Mouse (Mus musculus) heart, adult 2 months (tissue): ENCODE measurements around the gene Unc79. TPM values are rescaled to one million over a fixed set of nuclear protein-coding genes. Genes with fewer than 3 reads are reported as not detected.
A peak's percentile ranks its signal among the peaks of the same experiment; 100 is the strongest.

Experiments used
- DNase-seq, 2 experiments: peaks; one replicate each; pipeline ENCODE4 v3.0.0; 2021
- H3K27ac ChIP-seq: fragments of 200-600 bp; 2 replicates; pipeline ENCODE4 v1.8.1; 2022
- H3K27me3 ChIP-seq: fragments of 200-500 bp; 2 replicates; pipeline ENCODE4 v1.6.1; 2012; ENCODE audit warnings: mild to moderate bottlenecking, low read length, inconsistent platforms, mixed read lengths; ENCODE audit not compliant: control insufficient read depth, insufficient read depth
- H3K36me3 ChIP-seq: fragments of 200-500 bp; 2 replicates; pipeline ENCODE4 v1.6.1; 2012; ENCODE audit warnings: low read length, inconsistent platforms; ENCODE audit not compliant: control insufficient read depth, insufficient read depth
- H3K4me1 ChIP-seq: fragments of 200-500 bp; 2 replicates; pipeline ENCODE4 v1.6.1; 2011; ENCODE audit warnings: low read length; ENCODE audit not compliant: control insufficient read depth, insufficient read depth
- H3K4me3 ChIP-seq: fragments of 200-600 bp; 2 replicates; pipeline ENCODE4 v1.8.1; 2022
- H3K79me2 ChIP-seq: fragments of 200-500 bp; replicated peaks from 2 replicates; pipeline ENCODE4 v1.6.1; 2012; ENCODE audit warnings: mild to moderate bottlenecking, inconsistent platforms, low read length, moderate library complexity, mixed read lengths; ENCODE audit not compliant: control insufficient read depth, insufficient read depth
- H3K9ac ChIP-seq: fragments of 200-500 bp; 2 replicates; pipeline ENCODE4 v1.6.1; 2012; ENCODE audit warnings: low read depth, mild to moderate bottlenecking, control low read depth, inconsistent platforms, low read length, mixed read lengths
- CTCF ChIP-seq: fragments of 200-600 bp; IDR thresholded peaks from 2 replicates; pipeline ENCODE4 v1.8.1; 2022; ENCODE audit warnings: antibody characterized with exemption, mild to moderate bottlenecking, moderate library complexity
- EP300 ChIP-seq: fragments of 200-500 bp; IDR thresholded peaks from 2 replicates; pipeline ENCODE4 v1.6.1; 2011; ENCODE audit warnings: low read depth, low read length, control low read depth; ENCODE audit not compliant: insufficient read depth
- POLR2A ChIP-seq: fragments of 200-500 bp; IDR thresholded peaks from 2 replicates; pipeline ENCODE4 v1.6.1; 2011; ENCODE audit warnings: mild to moderate bottlenecking, low read depth, low read length, control low read depth; ENCODE audit not compliant: insufficient read depth
- WGBS: fragments of 180-500 bp; shearing (Covaris S2); methylation state at CpG from one replicate; pipeline ENCODE4 v1.1.7; 2018; 5-methylcytosine and 5-hydroxymethylcytosine counted together
- intact Hi-C: fragments of 180-260 bp; cut with DNase I; formaldehyde crosslinking; loops from one replicate; pipeline ENCODE4 v1.15.1; 2025
- polyA plus RNA-seq: library from polyadenylated mRNA; depleted of rRNA; stranded (reverse); fragments of >200 nt; gene quantifications from 2 replicates; pipeline ENCODE4 v1.2.3, GENCODE M21; 2012
- total RNA-seq, 2 experiments: library from RNA; stranded (reverse); gene quantifications; 2 replicates each; pipeline ENCODE4 v1.2.3; 2021

The Unc79 gene
- total and polyA plus RNA-seq, 3 experiments: 0.05 to 0.20 (median 0.05) TPM

DNA sequence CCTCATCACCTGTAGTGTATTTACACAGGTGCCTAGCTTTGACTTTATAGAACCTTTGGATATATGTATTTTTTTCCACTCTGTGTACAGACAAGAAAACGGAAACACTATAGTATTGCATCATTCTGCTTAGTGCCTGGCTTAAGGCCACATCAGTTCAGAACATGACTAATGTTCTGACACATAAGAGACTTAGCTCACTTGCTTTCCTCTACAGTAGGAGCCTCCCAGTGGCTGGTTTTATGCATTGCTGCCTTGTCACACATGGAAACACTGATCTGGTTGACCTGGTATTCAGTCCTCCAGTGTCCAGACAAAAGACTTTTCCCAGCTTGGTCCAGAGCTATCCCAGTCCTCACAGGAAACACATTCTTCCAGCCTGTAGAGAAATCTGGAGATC, 150.5 kb downstream of the Unc79 start:
- 31% methylated on average over 1 of the region's 1 CpGs for WGBS
- TF ChIP-seq POLR2A (no peak), CTCF (peak; percentile 42), EP300 (no peak)
- no peak for DNase-seq
- H3K9ac ChIP-seq: no peak overlapping the region
- H3K27ac ChIP-seq: no peak overlapping the region
- H3K79me2 ChIP-seq: no peaks in the 10 kb centered on the region
- intact Hi-C loops: no loop called here
- 0 out of 2 replicates have a peak, but pooled peaks cover 2% of the 10 kb centered on the region for H3K27me3 ChIP-seq
- H3K36me3 ChIP-seq: no peaks in the 10 kb centered on the region
- no peaks in the 10 kb centered on the region for H3K4me1 ChIP-seq
- H3K4me3 ChIP-seq: no peak overlapping the region

DNA sequence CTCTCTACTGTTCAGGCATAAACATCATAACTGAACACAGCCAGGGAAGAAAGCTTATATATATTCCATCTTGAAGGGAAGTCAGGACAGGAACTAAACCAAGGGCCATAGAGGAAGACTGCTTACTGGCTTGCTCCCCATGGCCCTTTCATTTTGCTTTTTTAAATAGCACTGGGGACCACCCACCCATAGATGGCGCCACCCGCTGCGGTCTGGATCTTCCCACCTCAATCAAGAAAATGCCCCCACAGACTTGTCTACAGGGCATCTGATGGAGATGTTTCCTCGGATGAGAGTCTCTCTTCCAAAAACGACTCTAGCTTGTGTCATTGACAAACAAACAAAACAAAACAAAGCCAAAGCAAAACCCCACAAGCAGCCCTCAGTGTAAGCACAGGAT, 151.4 kb downstream of the Unc79 start:
- TF ChIP-seq CTCF (peak; percentile 19), POLR2A (no peak)
- intact Hi-C loops: no loop called here
- Histone ChIP-seq H3K4me1 (no peaks in the 10 kb centered on the region), H3K79me2 (no peaks in the 10 kb centered on the region), H3K27ac (no peak overlapping the region), H3K27me3 (0 out of 2 replicates have a peak, but pooled peaks cover 2% of the 10 kb centered on the region), H3K9ac (no peak overlapping the region), H3K4me3 (no peak overlapping the region), H3K36me3 (no peaks in the 10 kb centered on the region)
- DNase-seq: no peak
- WGBS: 62% methylated on average over 5 of the region's 5 CpGs

DNA sequence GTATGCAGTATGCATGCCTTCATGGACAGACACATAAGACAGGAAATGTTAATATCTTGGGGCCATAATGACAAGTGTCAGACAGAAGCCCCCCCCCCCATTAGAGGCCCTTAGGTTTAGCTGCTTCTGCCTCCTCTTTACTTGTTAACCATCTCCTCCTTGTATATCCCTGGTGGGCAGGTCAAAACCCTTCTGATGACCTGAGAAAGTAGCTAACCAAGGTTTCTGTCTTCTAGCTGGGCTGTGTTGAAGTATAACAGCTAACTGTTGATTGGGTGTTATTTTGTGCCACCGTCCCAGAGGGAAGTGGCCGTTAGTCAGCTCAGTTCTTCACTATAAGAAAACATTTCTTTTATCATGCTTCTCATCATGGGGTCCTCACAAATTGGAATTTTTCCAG, 154.4 kb downstream of the Unc79 start:
- Histone ChIP-seq H3K4me3 (no peak overlapping the region), H3K27ac (no peak overlapping the region), H3K4me1 (no peaks in the 10 kb centered on the region), H3K9ac (no peak overlapping the region), H3K79me2 (no peaks in the 10 kb centered on the region), H3K27me3 (0 out of 2 replicates have a peak, but pooled peaks cover 2% of the 10 kb centered on the region), H3K36me3 (no peaks in the 10 kb centered on the region)
- no peak for DNase-seq
- WGBS: 57% methylated on average over 2 of the region's 2 CpGs
- intact Hi-C loops: no loop called here
- TF ChIP-seq EP300 (no peak), POLR2A (no peak), CTCF (no peak)

DNA sequence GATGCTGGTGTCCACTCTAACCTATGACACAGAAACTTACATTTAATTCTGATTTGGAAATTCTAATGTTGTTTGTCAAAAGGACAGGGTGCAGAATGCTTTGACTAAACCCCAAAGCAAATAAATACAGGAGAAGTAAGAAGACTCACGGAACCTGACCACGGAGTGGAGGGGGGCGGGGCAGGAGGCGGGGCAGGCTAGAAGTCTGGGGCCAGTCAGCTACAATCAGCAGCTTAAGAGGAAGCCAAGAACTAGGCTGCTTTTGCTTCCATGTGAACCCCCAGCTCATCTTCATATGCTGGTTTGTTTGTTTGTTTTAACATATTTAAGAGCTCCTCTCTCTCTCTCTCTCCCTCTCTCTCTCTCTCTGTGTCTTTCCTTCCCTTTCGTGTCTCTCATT, 154.9 kb downstream of the Unc79 start:
- DNase-seq: no peak
- intact Hi-C loops: no loop called here
- Histone ChIP-seq H3K4me1 (no peaks in the 10 kb centered on the region), H3K36me3 (no peaks in the 10 kb centered on the region), H3K27ac (no peak overlapping the region), H3K9ac (no peak overlapping the region), H3K79me2 (no peaks in the 10 kb centered on the region), H3K4me3 (no peak overlapping the region), H3K27me3 (0 out of 2 replicates have a peak, but pooled peaks cover 2% of the 10 kb centered on the region)
- TF ChIP-seq POLR2A (no peak), EP300 (no peak), CTCF (no peak)
- WGBS: 16% methylated on average over 5 of the region's 5 CpGs

DNA sequence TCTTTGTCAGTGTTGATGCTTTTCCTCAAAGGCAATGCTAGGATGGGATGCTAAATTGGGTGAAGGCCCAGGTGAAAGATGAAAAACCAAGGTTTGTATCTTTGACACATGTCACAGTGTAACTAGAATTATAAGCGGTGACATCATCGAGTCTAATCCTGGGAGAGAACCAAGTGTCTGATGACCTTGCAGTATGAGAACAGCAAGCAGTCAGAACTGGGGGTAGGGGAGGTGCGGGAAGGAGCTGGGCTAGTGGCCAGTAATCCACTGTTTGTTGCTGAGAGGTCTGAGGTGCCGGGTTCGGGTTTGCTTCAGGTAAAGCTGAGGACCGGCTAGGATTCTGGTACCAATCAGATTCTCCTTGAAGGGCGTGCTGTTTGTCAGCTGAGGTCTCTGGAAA, 160.6 kb downstream of the Unc79 start:
- Histone ChIP-seq H3K4me3 (no peak overlapping the region), H3K4me1 (no peaks in the 10 kb centered on the region), H3K27ac (no peak overlapping the region), H3K27me3 (no peaks in the 10 kb centered on the region), H3K36me3 (no peaks in the 10 kb centered on the region), H3K79me2 (no peaks in the 10 kb centered on the region), H3K9ac (no peak overlapping the region)
- intact Hi-C loops: no loop called here
- 70% methylated on average over 7 of the region's 7 CpGs for WGBS
- no peak for DNase-seq
- no peak for TF ChIP-seq CTCF
- TF ChIP-seq POLR2A: no peak
- no peak for TF ChIP-seq EP300

DNA sequence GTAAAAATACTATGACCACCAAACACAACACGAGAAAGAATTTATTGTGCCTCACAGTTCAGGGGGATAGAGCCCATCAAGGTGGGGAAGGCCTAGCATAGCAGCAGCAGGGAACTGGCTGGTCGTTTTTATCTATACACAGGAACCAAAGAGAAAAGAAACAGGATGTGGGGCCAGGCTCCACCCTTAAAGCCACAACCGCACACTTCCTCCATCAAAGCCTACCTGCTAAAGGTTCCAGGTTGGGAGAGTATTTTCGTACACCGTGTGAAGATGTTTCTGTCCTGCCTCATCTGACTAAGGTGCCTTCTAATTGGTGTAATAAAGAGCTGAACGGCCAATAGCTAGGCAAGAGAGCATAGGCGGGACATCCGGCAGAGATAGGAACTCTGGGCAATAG, 168.0 kb downstream of the Unc79 start:
- WGBS: 74% methylated on average over 8 of the region's 8 CpGs
- TF ChIP-seq EP300 (no peak), CTCF (no peak), POLR2A (no peak)
- Histone ChIP-seq H3K27ac (no peak overlapping the region), H3K9ac (no peak overlapping the region), H3K4me3 (no peak overlapping the region), H3K36me3 (no peaks in the 10 kb centered on the region), H3K4me1 (no peaks in the 10 kb centered on the region), H3K79me2 (no peaks in the 10 kb centered on the region), H3K27me3 (no peaks in the 10 kb centered on the region)
- DNase-seq: no peak
- intact Hi-C loops: no loop called here
